Mouse (Mus musculus) stomach, embryonic 15.5 days (tissue): ENCODE results near the gene Gab2. TPM values are rescaled to one million over a fixed set of nuclear protein-coding genes. Genes with fewer than 3 reads are reported as not detected.
"Not testable (repeated sequence)": the region's sequence is repeated elsewhere in the genome, so short reads cannot be mapped to it uniquely, and the experiment has no call there.

Experiments used
- ATAC-seq: fragments of 200-750 bp; cut with Nextera tagmentation; 2 replicates; pipeline ENCODE4 v1.8.0; 2017; ENCODE audit warnings: low read depth, moderate number of reproducible peaks, moderate TSS enrichment; ENCODE audit not compliant: insufficient read depth, low FRiP score
- H3K27ac ChIP-seq: fragments of 300-500 bp; sonication (generic); 2 replicates; pipeline ENCODE4 v1.5.1; 2015; ENCODE audit warnings: mild to moderate bottlenecking, inconsistent platforms
- H3K27me3 ChIP-seq: fragments of 300-500 bp; sonication (generic); replicated peaks from 2 replicates; pipeline ENCODE4 v1.6.1; 2015; ENCODE audit warnings: inconsistent platforms
- H3K36me3 ChIP-seq: fragments of 300-500 bp; sonication (generic); 2 replicates; pipeline ENCODE4 v1.6.1; 2015; ENCODE audit warnings: inconsistent platforms
- H3K4me1 ChIP-seq: fragments of 300-500 bp; sonication (generic); 2 replicates; pipeline ENCODE4 v1.6.1; 2015; ENCODE audit warnings: inconsistent platforms
- H3K4me2 ChIP-seq: fragments of 300-500 bp; sonication (generic); 2 replicates; pipeline ENCODE4 v1.6.1; 2015; ENCODE audit warnings: mild to moderate bottlenecking, inconsistent platforms
- H3K4me3 ChIP-seq: fragments of 300-500 bp; sonication (generic); replicated peaks from 2 replicates; pipeline ENCODE4 v1.5.1; 2015; ENCODE audit warnings: inconsistent platforms
- H3K9ac ChIP-seq: fragments of 300-500 bp; sonication (generic); 2 replicates; pipeline ENCODE4 v1.6.1; 2015; ENCODE audit warnings: inconsistent platforms
- H3K9me3 ChIP-seq: fragments of 300-500 bp; sonication (generic); 2 replicates; pipeline ENCODE4 v1.6.1; 2016; ENCODE audit warnings: inconsistent platforms
- WGBS: fragments of 180-500 bp; shearing (Covaris S2); methylation state at CpG from one replicate; pipeline ENCODE4 v1.1.7; 2015; 5-methylcytosine and 5-hydroxymethylcytosine counted together
- polyA plus RNA-seq: library from polyadenylated mRNA; unstranded; fragments of >200 nt; fragmentation: Nextera tagmentation; extraction: Ambion mirVana; gene quantifications from 2 replicates; pipeline ENCODE4 v1.2.1, GENCODE M21; 2015

Gab2 gene
- polyA plus RNA-seq, 1 experiment from 2014 or later = 7.5 TPM

- H3K27me3 ChIP-seq = no peaks in the 10 kb centered on the region
- H3K9me3 ChIP-seq = no peaks in the 10 kb centered on the region
- H3K27ac ChIP-seq = no peak overlapping the region
- no peak for ATAC-seq
- no peak overlapping the region for H3K4me3 ChIP-seq
- no peak overlapping the region for H3K9ac ChIP-seq
- WGBS = 69% methylated on average over 1 of the region's 1 CpGs
- no peak overlapping the region for H3K4me2 ChIP-seq
- H3K4me1 ChIP-seq = peaks cover 3% of the 10 kb centered on the region; the same call in 1 of the 2 replicates
- H3K36me3 ChIP-seq = no peaks in the 10 kb centered on the region
Measured at GRCm38 (mm10) chr7:97208811-97209549, 127.6 kb downstream of the Gab2 start.

- H3K27me3 ChIP-seq = no peaks in the 10 kb centered on the region
- no peak overlapping the region for H3K4me3 ChIP-seq
- no peak overlapping the region for H3K27ac ChIP-seq
- H3K36me3 ChIP-seq = no peaks in the 10 kb centered on the region
- ATAC-seq = no peak
- no peaks in the 10 kb centered on the region for H3K9me3 ChIP-seq
- H3K4me1 ChIP-seq = peaks cover 3% of the 10 kb centered on the region; the same call in 1 of the 2 replicates
- no peak overlapping the region for H3K9ac ChIP-seq
- no peak overlapping the region for H3K4me2 ChIP-seq
Measured at GRCm38 (mm10) chr7:97210064-97210685, 128.8 kb downstream of the Gab2 start.

- Histone ChIP-seq H3K9ac (no peak overlapping the region), H3K4me2 (no peak overlapping the region), H3K4me1 (peaks cover 3% of the 10 kb centered on the region; the same call in 1 of the 2 replicates), H3K36me3 (no peaks in the 10 kb centered on the region), H3K9me3 (no peaks in the 10 kb centered on the region), H3K4me3 (no peak overlapping the region), H3K27ac (no peak overlapping the region), H3K27me3 (no peaks in the 10 kb centered on the region)
- 78% methylated on average over 4 of the region's 4 CpGs for WGBS
- no peak for ATAC-seq
Measured at GRCm38 (mm10) chr7:97211117-97211516, 129.7 kb downstream of the Gab2 start.

- no peak overlapping the region for H3K9ac ChIP-seq
- WGBS = 79% methylated on average over 2 of the region's 2 CpGs
- H3K4me2 ChIP-seq = no peak overlapping the region
- H3K9me3 ChIP-seq = no peaks in the 10 kb centered on the region
- no peaks in the 10 kb centered on the region for H3K27me3 ChIP-seq
- H3K4me3 ChIP-seq = no peak overlapping the region
- no peaks in the 10 kb centered on the region for H3K36me3 ChIP-seq
- no peak for ATAC-seq
- H3K27ac ChIP-seq = no peak overlapping the region
- H3K4me1 ChIP-seq = no peaks in the 10 kb centered on the region
Measured at GRCm38 (mm10) chr7:97223836-97224235, 142.4 kb downstream of the Gab2 start.

- no peak for ATAC-seq
- no peak overlapping the region for H3K4me3 ChIP-seq
- H3K27ac ChIP-seq = no peak overlapping the region
- H3K36me3 ChIP-seq = no peaks in the 10 kb centered on the region
- no peaks in the 10 kb centered on the region for H3K27me3 ChIP-seq
- no peak overlapping the region for H3K4me2 ChIP-seq
- H3K9ac ChIP-seq = no peak overlapping the region
- no peaks in the 10 kb centered on the region for H3K9me3 ChIP-seq
- 59% methylated on average over 2 of the region's 2 CpGs for WGBS
- H3K4me1 ChIP-seq = peaks cover 9% of the 10 kb centered on the region; the same call in 1 of the 2 replicates
Measured at GRCm38 (mm10) chr7:97245261-97245949, 164.0 kb downstream of the Gab2 start.

- not testable (repeated sequence) for H3K36me3 ChIP-seq, H3K27ac ChIP-seq, H3K4me1 ChIP-seq, ATAC-seq, H3K9ac ChIP-seq, H3K4me2 ChIP-seq, H3K27me3 ChIP-seq, H3K9me3 ChIP-seq, H3K4me3 ChIP-seq
- 86% methylated on average over 2 of the region's 2 CpGs for WGBS
Measured at GRCm38 (mm10) chr7:97245950-97246578, 164.7 kb downstream of the Gab2 start.

- H3K27ac ChIP-seq = peak overlapping the region; percentile 23; the same call in 1 of the 2 replicates
- WGBS = 56% methylated on average over 1 of the region's 1 CpGs
- H3K9ac ChIP-seq = no peak overlapping the region
- ATAC-seq = no peak
- H3K27me3 ChIP-seq = no peaks in the 10 kb centered on the region
- no peaks in the 10 kb centered on the region for H3K9me3 ChIP-seq
- H3K4me3 ChIP-seq = no peak overlapping the region
- H3K36me3 ChIP-seq = no peaks in the 10 kb centered on the region
- H3K4me2 ChIP-seq = no peak overlapping the region
- peaks cover 9% of the 10 kb centered on the region; the same call in 1 of the 2 replicates for H3K4me1 ChIP-seq
Measured at GRCm38 (mm10) chr7:97247661-97248060, 166.3 kb downstream of the Gab2 start.

- Histone ChIP-seq H3K27ac (no peak overlapping the region), H3K9me3 (no peaks in the 10 kb centered on the region), H3K27me3 (no peaks in the 10 kb centered on the region), H3K36me3 (no peaks in the 10 kb centered on the region), H3K9ac (no peak overlapping the region), H3K4me3 (no peak overlapping the region), H3K4me2 (no peak overlapping the region), H3K4me1 (peaks cover 9% of the 10 kb centered on the region; the same call in 1 of the 2 replicates)
- WGBS = 58% methylated on average over 5 of the region's 5 CpGs
- ATAC-seq = no peak
Measured at GRCm38 (mm10) chr7:97248136-97248535, 166.8 kb downstream of the Gab2 start.

- Histone ChIP-seq H3K9me3 (no peaks in the 10 kb centered on the region), H3K9ac (no peak overlapping the region), H3K4me1 (peaks cover 8% of the 10 kb centered on the region; the same call in 1 of the 2 replicates), H3K4me3 (no peak overlapping the region), H3K27me3 (no peaks in the 10 kb centered on the region), H3K36me3 (no peaks in the 10 kb centered on the region), H3K27ac (no peak overlapping the region), H3K4me2 (no peak overlapping the region)
- no peak for ATAC-seq
- WGBS = 61% methylated on average over 2 of the region's 2 CpGs
Measured at GRCm38 (mm10) chr7:97251638-97252037, 170.3 kb downstream of the Gab2 start.

GRCm38 (mm10) chr7:97262541-97262940 lies 181.2 kb downstream of the Gab2 start:
- Histone ChIP-seq H3K4me2 (no peak overlapping the region), H3K27ac (no peak overlapping the region), H3K4me1 (no peaks in the 10 kb centered on the region), H3K9ac (no peak overlapping the region), H3K4me3 (no peak overlapping the region), H3K36me3 (no peaks in the 10 kb centered on the region), H3K27me3 (no peaks in the 10 kb centered on the region), H3K9me3 (no peaks in the 10 kb centered on the region)
- 59% methylated on average over 1 of the region's 1 CpGs for WGBS
- no peak for ATAC-seq

GRCm38 (mm10) chr7:97270367-97270766 lies 189.0 kb downstream of the Gab2 start:
- Histone ChIP-seq H3K4me2 (no peak overlapping the region), H3K36me3 (no peaks in the 10 kb centered on the region), H3K27me3 (no peaks in the 10 kb centered on the region), H3K9ac (no peak overlapping the region), H3K27ac (no peak overlapping the region), H3K4me3 (no peak overlapping the region), H3K4me1 (no peaks in the 10 kb centered on the region), H3K9me3 (no peaks in the 10 kb centered on the region)
- no peak for ATAC-seq

- Histone ChIP-seq H3K9ac (no peak overlapping the region), H3K36me3 (no peaks in the 10 kb centered on the region), H3K4me1 (no peaks in the 10 kb centered on the region), H3K4me3 (no peak overlapping the region), H3K27ac (no peak overlapping the region), H3K27me3 (no peaks in the 10 kb centered on the region), H3K9me3 (no peaks in the 10 kb centered on the region), H3K4me2 (no peak overlapping the region)
- ATAC-seq = no peak
- 74% methylated on average over 1 of the region's 1 CpGs for WGBS
Measured at GRCm38 (mm10) chr7:97271068-97271467, 189.7 kb downstream of the Gab2 start.
